ENCODE assay signal across 9 mouse cellular contexts in genomic region chr10:81192270-81192967, GRCm38 (mm10). TPM values are rescaled to one million over a fixed set of nuclear protein-coding genes. Genes with fewer than 3 reads are reported as not detected.
A peak's percentile ranks its signal among the peaks of the same experiment; 100 is the strongest.
DNase-seq lines count a peak whose midpoint lies in the region; ATAC-seq and TF ChIP-seq lines count a peak whose summit lies in the region.
"Had no signal": no experiment of that assay in that cellular context is flagged by ENCODE, and none has a peak within 500 bp of the region (broad histone marks: within the 10 kb centered on the region; RNA-seq: fewer than 3 reads in every experiment).

No protein-coding gene starts in this region.

- TF ChIP-seq POLR2A in ES-Bruce4 (IDR thresholded peaks at IDR 0.05; ENCODE audit: insufficient read depth, low read length), result peak; percentile 12

- peak overlapping the region; percentile 57 for H3K9ac ChIP-seq in ES-Bruce4 (ENCODE audit: low read depth, poor library complexity, severe bottlenecking)
- H3K9ac ChIP-seq in forebrain, postnatal 0 days, result peak overlapping the region; percentile 54
- peak overlapping the region; percentile 64 for H3K9ac ChIP-seq in lung, embryonic 14.5 days

- peak overlapping the region; percentile 72 for H3K4me3 ChIP-seq in ES-Bruce4 (ENCODE audit: low read depth, low read length)
- peak overlapping the region; percentile 57 for H3K4me3 ChIP-seq in forebrain, postnatal 0 days (ENCODE audit: low read depth, low read length)
- H3K4me3 ChIP-seq in lung, embryonic 14.5 days (ENCODE audit: low read depth, low read length), result peak overlapping the region; percentile 53

- no peaks in the 10 kb centered on the region for H3K9me3 ChIP-seq in ES-Bruce4 (replicated peaks; ENCODE audit: control insufficient read depth, insufficient read depth, low read length, poor library complexity, severe bottlenecking)
- no peaks in the 10 kb centered on the region for H3K9me3 ChIP-seq in forebrain, postnatal 0 days (ENCODE audit: low read length)
- H3K9me3 ChIP-seq in lung, embryonic 14.5 days (ENCODE audit: low read depth, low read length), result no peaks in the 10 kb centered on the region

- 2% methylated on average over 86 of the region's 93 CpGs for WGBS in forebrain, postnatal 0 days
- WGBS in lung, embryonic 14.5 days, result 1% methylated on average over 93 of the region's 93 CpGs

- peak; percentile 93 for ATAC-seq in forebrain, postnatal 0 days
- peak; percentile 26 to 32; a peak in 2 of 4 replicates for ATAC-seq in hematopoietic stem cell, adult 5-6 weeks (replicated peaks in 1 of 2; ENCODE audit: insufficient read depth in 1 of 2, low FRiP score in 2 of 2, low TSS enrichment in 1 of 2, low read depth in 1 of 2, poor library complexity in 2 of 2, severe bottlenecking in 2 of 2)
- ATAC-seq in lung, embryonic 14.5 days (ENCODE audit: insufficient read depth), result peak; percentile 79
- peak; percentile 24; the same call in 1 of the 2 replicates for ATAC-seq in neutrophil, adult 5-6 weeks (ENCODE audit: extremely low read depth, insufficient number of reproducible peaks, low FRiP score, poor library complexity, severe bottlenecking)

- DNase-seq in cerebellum, adult 11 months, result peak; percentile 88
- DNase-seq in forebrain, postnatal 0 days, result peak; percentile 96
- peak; percentile 74 for DNase-seq in layer of hippocampus, adult 9-10 months (ENCODE audit: low spot score)
- DNase-seq in lung, embryonic 14.5 days, result peak; percentile 90
- peak; percentile 93 for DNase-seq in thymus, postnatal 0 days (ENCODE audit: low spot score)

- H3K27ac ChIP-seq in ES-Bruce4 (ENCODE audit: insufficient read depth, low read length), result peak overlapping the region; percentile 31; the same call in 1 of the 2 replicates
- peak overlapping the region; percentile 96 for H3K27ac ChIP-seq in forebrain, postnatal 0 days (ENCODE audit: low read depth, low read length)
- H3K27ac ChIP-seq in lung, embryonic 14.5 days (ENCODE audit: low read depth), result peak overlapping the region; percentile 90

- TF ChIP-seq EP300 in ES-Bruce4 (IDR thresholded peaks at IDR 0.05; ENCODE audit: insufficient read depth, low read depth, low read length), result no peak

- no peaks in the 10 kb centered on the region for H3K4me1 ChIP-seq in ES-Bruce4 (ENCODE audit: control insufficient read depth, insufficient read depth, low read length)
- H3K4me1 ChIP-seq in forebrain, postnatal 0 days (ENCODE audit: insufficient read depth), result peaks cover 11% of the 10 kb centered on the region
- 0 out of 2 replicates have a peak, but pooled peaks cover 4% of the 10 kb centered on the region for H3K4me1 ChIP-seq in lung, embryonic 14.5 days (ENCODE audit: insufficient read depth)

- H3K36me3 ChIP-seq in ES-Bruce4 (ENCODE audit: control insufficient read depth, insufficient read depth, low read length, poor library complexity, severe bottlenecking), result no peaks in the 10 kb centered on the region
- peaks cover 13% of the 10 kb centered on the region; the same call in 1 of the 2 replicates for H3K36me3 ChIP-seq in forebrain, postnatal 0 days (ENCODE audit: insufficient read depth)
- H3K36me3 ChIP-seq in lung, embryonic 14.5 days (ENCODE audit: insufficient read depth), result peaks cover 37% of the 10 kb centered on the region

- no peaks in the 10 kb centered on the region for H3K27me3 ChIP-seq in ES-Bruce4 (ENCODE audit: control insufficient read depth, insufficient read depth, low read length, poor library complexity, severe bottlenecking)
- peaks cover 16% of the 10 kb centered on the region; the same call in 1 of the 2 replicates for H3K27me3 ChIP-seq in forebrain, postnatal 0 days (ENCODE audit: insufficient read depth, low read length)
- peaks cover 30% of the 10 kb centered on the region for H3K27me3 ChIP-seq in lung, embryonic 14.5 days (ENCODE audit: insufficient read depth, low read length)

- TF ChIP-seq CTCF in ES-Bruce4 (IDR thresholded peaks at IDR 0.05; ENCODE audit: low read depth, low read length), result no peak
- peak; percentile 40; the same call in 1 of the 2 replicates for TF ChIP-seq CTCF in forebrain, postnatal 0 days (IDR thresholded peaks at IDR 0.05; ENCODE audit: low read depth)
- TF ChIP-seq CTCF in lung, embryonic 14.5 days (IDR thresholded peaks at IDR 0.05; ENCODE audit: low read depth), result no peak

- peak overlapping the region; percentile 95 for H3K4me2 ChIP-seq in forebrain, postnatal 0 days (ENCODE audit: low read depth)
- H3K4me2 ChIP-seq in lung, embryonic 14.5 days, result peak overlapping the region; percentile 92

RNA-seq across cellular contexts. Expression of gene 4930442H23Rik, which starts 8.8 kb away (rescaled TPM):
- polyA plus RNA-seq in ES-Bruce4 (2011; ENCODE audit: insufficient read depth, insufficient read length, low read depth, missing spikeins), result not detected in 2 replicates
- total RNA-seq in forebrain, postnatal 0 days (2014; rRNA removed), result not detected in 2 replicates
- polyA plus RNA-seq in forebrain, postnatal 0 days (2015; fragmentation: Nextera tagmentation; extraction: Ambion mirVana), result 0.11 and 0.24 TPM in 2 replicates
- total RNA-seq in hematopoietic stem cell, adult 5-6 weeks (2017), result not detected in 2 replicates
- not detected in 2 replicates for polyA plus RNA-seq in lung, embryonic 14.5 days (2014; fragmentation: Nextera tagmentation; extraction: Ambion mirVana)
- total RNA-seq in neutrophil, adult 5-6 weeks (2017), result not detected in 2 replicates
- not detected in 2 replicates for polyA plus RNA-seq in thymus, postnatal 0 days (2015; fragmentation: Nextera tagmentation; extraction: Ambion mirVana)
- polyA plus RNA-seq: gonadal fat pad, adult 2 months had no signal

RNA-seq across cellular contexts. Expression of gene Nmrk2, which starts 9.4 kb away (rescaled TPM):
- polyA plus RNA-seq in ES-Bruce4 (2011; ENCODE audit: insufficient read depth, insufficient read length, low read depth, missing spikeins), result not detected in 2 replicates
- 0.08 TPM in 1 of 2 replicates, not detected in the other for total RNA-seq in forebrain, postnatal 0 days (2014; rRNA removed)
- polyA plus RNA-seq in forebrain, postnatal 0 days (2015; fragmentation: Nextera tagmentation; extraction: Ambion mirVana), result not detected in 2 replicates
- total RNA-seq in hematopoietic stem cell, adult 5-6 weeks (2017), result not detected in 2 replicates
- polyA plus RNA-seq in lung, embryonic 14.5 days (2014; fragmentation: Nextera tagmentation; extraction: Ambion mirVana), result 0.23 TPM in 1 of 2 replicates, not detected in the other
- total RNA-seq in neutrophil, adult 5-6 weeks (2017), result not detected in 2 replicates
- 0.08 TPM in 1 of 2 replicates, not detected in the other for polyA plus RNA-seq in thymus, postnatal 0 days (2015; fragmentation: Nextera tagmentation; extraction: Ambion mirVana)
- polyA plus RNA-seq: gonadal fat pad, adult 2 months had no signal

RNA-seq across cellular contexts. Expression of gene Dapk3, which starts 9.6 kb away (rescaled TPM):
- polyA plus RNA-seq in ES-Bruce4 (2011; ENCODE audit: insufficient read depth, insufficient read length, low read depth, missing spikeins), result 61.2 and 64.8 TPM in 2 replicates
- 64.6 and 68.9 TPM in 2 replicates for total RNA-seq in forebrain, postnatal 0 days (2014; rRNA removed)
- polyA plus RNA-seq in forebrain, postnatal 0 days (2015; fragmentation: Nextera tagmentation; extraction: Ambion mirVana), result 58.1 TPM in 2 replicates
- total RNA-seq in hematopoietic stem cell, adult 5-6 weeks (2017), result 29.9 and 30.6 TPM in 2 replicates
- polyA plus RNA-seq in lung, embryonic 14.5 days (2014; fragmentation: Nextera tagmentation; extraction: Ambion mirVana), result 52.6 and 55.8 TPM in 2 replicates
- total RNA-seq in neutrophil, adult 5-6 weeks (2017), result 47.3 and 52.0 TPM in 2 replicates
- 47.8 and 54.1 TPM in 2 replicates for polyA plus RNA-seq in thymus, postnatal 0 days (2015; fragmentation: Nextera tagmentation; extraction: Ambion mirVana)

RNA-seq across cellular contexts. Expression of gene Eef2, which starts 16.0 kb away (rescaled TPM):
- polyA plus RNA-seq in ES-Bruce4 (2011; ENCODE audit: insufficient read depth, insufficient read length, low read depth, missing spikeins), result 2,442 and 2,478 TPM in 2 replicates
- 2,084 and 2,175 TPM in 2 replicates for total RNA-seq in forebrain, postnatal 0 days (2014; rRNA removed)
- 466 and 485 TPM in 2 replicates for polyA plus RNA-seq in forebrain, postnatal 0 days (2015; fragmentation: Nextera tagmentation; extraction: Ambion mirVana)
- total RNA-seq in hematopoietic stem cell, adult 5-6 weeks (2017), result 1,714 and 1,773 TPM in 2 replicates
- polyA plus RNA-seq in lung, embryonic 14.5 days (2014; fragmentation: Nextera tagmentation; extraction: Ambion mirVana), result 481 and 493 TPM in 2 replicates
- total RNA-seq in neutrophil, adult 5-6 weeks (2017), result 1,126 and 1,171 TPM in 2 replicates
- polyA plus RNA-seq in thymus, postnatal 0 days (2015; fragmentation: Nextera tagmentation; extraction: Ambion mirVana), result 612 and 638 TPM in 2 replicates

RNA-seq across cellular contexts. Expression of gene Pias4, which starts 24.7 kb away (rescaled TPM):
- 36.8 and 44.9 TPM in 2 replicates for polyA plus RNA-seq in ES-Bruce4 (2011; ENCODE audit: insufficient read depth, insufficient read length, low read depth, missing spikeins)
- 30.1 and 32.5 TPM in 2 replicates for total RNA-seq in forebrain, postnatal 0 days (2014; rRNA removed)
- polyA plus RNA-seq in forebrain, postnatal 0 days (2015; fragmentation: Nextera tagmentation; extraction: Ambion mirVana), result 28.1 and 35.8 TPM in 2 replicates
- 7.3 and 8.7 TPM in 2 replicates for total RNA-seq in hematopoietic stem cell, adult 5-6 weeks (2017)
- polyA plus RNA-seq in lung, embryonic 14.5 days (2014; fragmentation: Nextera tagmentation; extraction: Ambion mirVana), result 38.7 and 47.9 TPM in 2 replicates
- 34.5 and 40.5 TPM in 2 replicates for total RNA-seq in neutrophil, adult 5-6 weeks (2017)
- 37.3 and 39.0 TPM in 2 replicates for polyA plus RNA-seq in thymus, postnatal 0 days (2015; fragmentation: Nextera tagmentation; extraction: Ambion mirVana)

Comparison
In these comparisons a context has a peak if more than half of its experiments do, and no peak if none do; other contexts are left out.
1. Peak in every context shown above with its lines: DNase-seq, ATAC-seq, H3K4me3 ChIP-seq and H3K27ac ChIP-seq.
2. H3K27ac ChIP-seq: peak in every context shown above with its lines; median percentile 96 in forebrain, postnatal 0 days; 90 in lung, embryonic 14.5 days; 31 in ES-Bruce4.
3. ATAC-seq: peak in every context shown above with its lines; median percentile 93 in forebrain, postnatal 0 days; 79 in lung, embryonic 14.5 days; 29 in hematopoietic stem cell, adult 5-6 weeks; 24 in neutrophil, adult 5-6 weeks.